8 mouse cellular contexts compared by ENCODE assay signal in the genomic region with DNA sequence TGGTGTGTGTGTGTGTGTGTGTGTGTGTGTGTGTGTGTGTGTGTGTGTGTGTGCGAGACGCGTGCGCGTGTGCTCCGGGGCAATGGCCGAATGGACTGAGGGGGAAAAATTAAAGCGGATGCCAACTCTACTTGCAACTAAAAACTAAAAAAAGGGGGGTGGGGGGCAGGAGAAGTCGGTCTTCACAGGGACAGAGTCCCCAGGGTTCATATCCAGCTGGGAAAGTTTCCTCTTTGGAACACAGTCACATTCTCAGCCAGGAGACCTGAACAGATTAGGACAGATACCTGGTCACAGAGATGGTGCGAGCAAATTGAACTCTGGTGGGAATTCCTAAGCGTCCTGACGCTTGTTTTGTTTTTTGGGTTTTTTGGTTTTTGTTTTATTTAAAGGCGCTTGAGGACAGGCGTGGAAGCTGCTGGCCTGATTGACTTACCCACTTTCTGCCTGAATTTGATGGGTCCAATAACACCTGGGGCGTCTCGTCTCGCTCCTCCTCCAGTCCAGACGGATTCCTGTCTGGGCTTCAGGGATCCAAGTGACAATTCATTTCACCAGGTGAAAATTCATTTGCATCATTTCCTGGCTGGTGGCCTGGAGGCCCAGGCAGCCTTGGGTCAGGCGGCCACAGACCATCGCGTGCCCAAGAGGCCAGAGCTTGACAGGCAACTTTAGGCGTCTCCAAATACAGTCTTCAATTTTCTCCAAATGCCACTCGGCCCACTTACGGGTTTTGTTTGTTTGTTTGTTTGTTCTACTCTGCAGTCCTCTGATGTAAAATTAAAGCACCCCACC. TPM values are rescaled to one million over a fixed set of nuclear protein-coding genes. Genes with fewer than 3 reads are reported as not detected.
DNase-seq lines count a peak whose midpoint lies in the region; ATAC-seq lines count a peak whose summit lies in the region.

No protein-coding gene starts in this region.

- no peak overlapping the region for H3K27ac ChIP-seq in liver, embryonic 11.5 days (ENCODE audit: low read depth, low read length)
- no peak overlapping the region for H3K27ac ChIP-seq in forebrain, embryonic 14.5 days (ENCODE audit: low read depth, low read length)
- H3K27ac ChIP-seq in limb, embryonic 13.5 days: no peak overlapping the region
- H3K27ac ChIP-seq in stomach, embryonic 14.5 days (ENCODE audit: low read length): no peak overlapping the region

- peak overlapping the region; percentile 62 for H3K4me3 ChIP-seq in liver, embryonic 11.5 days (ENCODE audit: low read depth, low read length)
- H3K4me3 ChIP-seq in forebrain, embryonic 14.5 days (ENCODE audit: low read depth, low read length): peak overlapping the region; percentile 56
- H3K4me3 ChIP-seq in limb, embryonic 13.5 days: peak overlapping the region; percentile 57
- H3K4me3 ChIP-seq in stomach, embryonic 14.5 days (ENCODE audit: low read depth, low read length): peak overlapping the region; percentile 63

- H3K27me3 ChIP-seq in liver, embryonic 11.5 days (replicated peaks; ENCODE audit: control insufficient read depth, insufficient read depth, low read length): peaks cover 39% of the 10 kb centered on the region
- H3K27me3 ChIP-seq in forebrain, embryonic 14.5 days (replicated peaks; ENCODE audit: control insufficient read depth, insufficient read depth, low read length): peaks cover 18% of the 10 kb centered on the region
- peaks cover 73% of the 10 kb centered on the region for H3K27me3 ChIP-seq in limb, embryonic 13.5 days
- H3K27me3 ChIP-seq in stomach, embryonic 14.5 days (ENCODE audit: control insufficient read depth, insufficient read depth, low read length): peaks cover 8% of the 10 kb centered on the region; the same call in 1 of the 2 replicates

- no peaks in the 10 kb centered on the region for H3K36me3 ChIP-seq in liver, embryonic 11.5 days (ENCODE audit: control insufficient read depth, insufficient read depth, low read length)
- no peaks in the 10 kb centered on the region for H3K36me3 ChIP-seq in forebrain, embryonic 14.5 days (ENCODE audit: control insufficient read depth, insufficient read depth, low read length)
- H3K36me3 ChIP-seq in limb, embryonic 13.5 days: no peaks in the 10 kb centered on the region
- H3K36me3 ChIP-seq in stomach, embryonic 14.5 days (ENCODE audit: control insufficient read depth, insufficient read depth, low read length): no peaks in the 10 kb centered on the region; the same call in 1 of the 2 replicates

- H3K9me3 ChIP-seq in liver, embryonic 11.5 days (ENCODE audit: control insufficient read depth, low read length): no peaks in the 10 kb centered on the region
- H3K9me3 ChIP-seq in forebrain, embryonic 14.5 days (replicated peaks; ENCODE audit: control insufficient read depth, low read length): no peaks in the 10 kb centered on the region
- no peaks in the 10 kb centered on the region; the same call in 1 of the 2 replicates for H3K9me3 ChIP-seq in limb, embryonic 13.5 days
- H3K9me3 ChIP-seq in stomach, embryonic 14.5 days (ENCODE audit: control insufficient read depth, low read depth, low read length): no peaks in the 10 kb centered on the region

- 3% methylated on average over 23 of the region's 24 CpGs for WGBS in liver, embryonic 11.5 days
- 2% methylated on average over 24 of the region's 24 CpGs for WGBS in forebrain, embryonic 14.5 days
- 3% methylated on average over 18 of the region's 24 CpGs for WGBS in limb, embryonic 13.5 days
- WGBS in stomach, embryonic 14.5 days: 2% methylated on average over 24 of the region's 24 CpGs

- no peak for ATAC-seq in liver, embryonic 11.5 days (replicated peaks; ENCODE audit: low FRiP score)
- ATAC-seq in forebrain, embryonic 14.5 days: peak; percentile 8
- ATAC-seq in limb, embryonic 13.5 days (ENCODE audit: low FRiP score, low read depth): 0 out of 2 replicates have a peak, but pooled peaks have one; percentile 5
- ATAC-seq in stomach, embryonic 14.5 days (ENCODE audit: insufficient number of reproducible peaks, insufficient read depth, low FRiP score, low read depth): 0 out of 2 replicates have a peak, but pooled peaks have one; percentile 7

- peak overlapping the region; percentile 94 for H3K4me2 ChIP-seq in liver, embryonic 11.5 days
- peak overlapping the region; percentile 100 for H3K4me2 ChIP-seq in forebrain, embryonic 14.5 days (ENCODE audit: low read length)
- H3K4me2 ChIP-seq in limb, embryonic 13.5 days (replicated peaks): peak overlapping the region; percentile 99
- peak overlapping the region; percentile 95 for H3K4me2 ChIP-seq in stomach, embryonic 14.5 days (replicated peaks; ENCODE audit: low read depth, low read length)

- H3K4me1 ChIP-seq in liver, embryonic 11.5 days (replicated peaks; ENCODE audit: control insufficient read depth, insufficient read depth, low read length): peaks cover 14% of the 10 kb centered on the region
- peaks cover 15% of the 10 kb centered on the region; the same call in 1 of the 2 replicates for H3K4me1 ChIP-seq in forebrain, embryonic 14.5 days (ENCODE audit: control insufficient read depth, insufficient read depth, low read length)
- peaks cover 30% of the 10 kb centered on the region for H3K4me1 ChIP-seq in limb, embryonic 13.5 days
- H3K4me1 ChIP-seq in stomach, embryonic 14.5 days (ENCODE audit: control insufficient read depth, insufficient read depth, low read length): 0 out of 2 replicates have a peak, but pooled peaks cover 4% of the 10 kb centered on the region

- no peak for DNase-seq in liver, embryonic 11.5 days (ENCODE audit: low spot score)
- DNase-seq in liver: no peak
- peak; percentile 10 for DNase-seq in forebrain, embryonic 14.5 days (ENCODE audit: low spot score)
- no peak for DNase-seq in cerebellum, adult 11-12 months
- DNase-seq in spleen, postnatal 10 days (ENCODE audit: low spot score in 2 of 2): no peak
- DNase-seq in frontal cortex, postnatal 10 days (ENCODE audit: low spot score in 2 of 2): no peak

- H3K9ac ChIP-seq in liver, embryonic 11.5 days (ENCODE audit: low read depth, low read length): no peak overlapping the region
- H3K9ac ChIP-seq in forebrain, embryonic 14.5 days (ENCODE audit: low read length): no peak overlapping the region
- H3K9ac ChIP-seq in limb, embryonic 13.5 days: no peak overlapping the region
- H3K9ac ChIP-seq in stomach, embryonic 14.5 days (replicated peaks; ENCODE audit: low read depth, low read length): no peak overlapping the region

RNA-seq across cellular contexts. Expression of a gene that starts 0.8 kb away (rescaled TPM):
- 1.6 and 2.3 TPM in 2 replicates for polyA plus RNA-seq in liver, embryonic 11.5 days (2014; fragmentation: Nextera tagmentation; extraction: Ambion mirVana)
- polyA plus RNA-seq in forebrain, embryonic 14.5 days (2014; fragmentation: Nextera tagmentation; extraction: Ambion mirVana): 0.35 and 0.80 TPM in 2 replicates
- 2.2 and 2.5 TPM in 2 replicates for polyA plus RNA-seq in limb, embryonic 13.5 days (2015; fragmentation: Nextera tagmentation; extraction: Ambion mirVana)
- 3.3 and 4.1 TPM in 2 replicates for polyA plus RNA-seq in stomach, embryonic 14.5 days (2014; fragmentation: Nextera tagmentation; extraction: Ambion mirVana)
